In the genomic region with DNA sequence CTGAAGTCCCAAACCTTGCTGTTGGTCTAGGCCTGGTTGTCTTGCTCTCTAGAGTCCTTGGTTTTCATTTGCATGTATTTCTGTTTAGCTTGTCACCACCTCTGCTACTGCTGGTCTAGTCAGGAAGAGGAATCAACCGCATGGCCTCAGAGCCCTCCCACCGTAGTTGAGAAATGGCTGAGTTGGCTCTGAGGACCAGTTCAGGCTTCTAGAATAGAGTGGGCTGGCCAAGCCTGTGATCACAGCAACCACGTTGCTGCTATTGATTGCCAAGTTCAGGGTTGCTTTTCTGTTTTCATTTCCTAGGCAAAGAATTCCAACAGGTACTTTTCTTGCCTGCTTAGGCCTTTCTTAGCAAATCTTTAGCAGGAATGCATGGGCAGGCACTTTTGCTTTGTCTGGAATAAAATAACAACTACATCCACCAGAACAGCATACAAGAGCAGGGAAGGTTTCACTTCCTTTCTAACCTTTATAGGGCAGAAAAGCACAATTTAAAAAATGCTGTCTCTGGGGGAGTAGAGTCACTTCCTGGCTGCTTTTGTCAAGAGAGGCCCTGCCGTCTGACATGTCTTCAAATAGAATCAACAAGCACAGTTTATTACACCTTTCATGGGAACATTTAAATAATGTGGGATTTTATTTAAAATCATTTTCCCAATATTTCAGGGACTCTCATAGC, we compare ENCODE assay signal across 9 mouse cellular contexts. TPM values are rescaled to one million over a fixed set of nuclear protein-coding genes. Genes with fewer than 3 reads are reported as not detected.
DNase-seq lines count a peak whose midpoint lies in the region; ATAC-seq lines count a peak whose summit lies in the region.
"Had no signal": no experiment of that assay in that cellular context is flagged by ENCODE, and none has a peak within 500 bp of the region (broad histone marks: within the 10 kb centered on the region; RNA-seq: fewer than 3 reads in every experiment).

No protein-coding gene starts in this region.

- no peaks in the 10 kb centered on the region for H3K4me1 ChIP-seq in heart, embryonic 12.5 days (replicated peaks)
- no peaks in the 10 kb centered on the region for H3K4me1 ChIP-seq in hindbrain, embryonic 12.5 days
- H3K4me1 ChIP-seq in forebrain, embryonic 14.5 days (ENCODE audit: control insufficient read depth, insufficient read depth, low read length) = no peaks in the 10 kb centered on the region
- H3K4me1 ChIP-seq in limb, embryonic 10.5 days = no peaks in the 10 kb centered on the region
- H3K4me1 ChIP-seq: midbrain, embryonic 12.5 days had no signal

- H3K4me3 ChIP-seq in heart, embryonic 12.5 days = no peak overlapping the region
- H3K4me3 ChIP-seq in hindbrain, embryonic 12.5 days = no peak overlapping the region
- no peak overlapping the region for H3K4me3 ChIP-seq in forebrain, embryonic 14.5 days (ENCODE audit: low read depth, low read length)
- no peak overlapping the region for H3K4me3 ChIP-seq in limb, embryonic 10.5 days
- H3K4me3 ChIP-seq: midbrain, embryonic 12.5 days had no signal

- H3K36me3 ChIP-seq in heart, embryonic 12.5 days = no peaks in the 10 kb centered on the region
- no peaks in the 10 kb centered on the region for H3K36me3 ChIP-seq in hindbrain, embryonic 12.5 days
- no peaks in the 10 kb centered on the region for H3K36me3 ChIP-seq in forebrain, embryonic 14.5 days (ENCODE audit: control insufficient read depth, insufficient read depth, low read length)
- no peaks in the 10 kb centered on the region for H3K36me3 ChIP-seq in limb, embryonic 10.5 days
- H3K36me3 ChIP-seq: midbrain, embryonic 12.5 days had no signal

- peak overlapping the region; percentile 86 for H3K27ac ChIP-seq in heart, embryonic 12.5 days (ENCODE audit: poor library complexity, severe bottlenecking)
- H3K27ac ChIP-seq in hindbrain, embryonic 12.5 days = no peak overlapping the region
- no peak overlapping the region for H3K27ac ChIP-seq in forebrain, embryonic 14.5 days (ENCODE audit: low read depth, low read length)
- no peak overlapping the region for H3K27ac ChIP-seq in limb, embryonic 10.5 days
- H3K27ac ChIP-seq: midbrain, embryonic 12.5 days had no signal

- 40% methylated on average over 4 of the region's 4 CpGs for WGBS in heart, embryonic 12.5 days
- WGBS in hindbrain, embryonic 12.5 days = 73% methylated on average over 4 of the region's 4 CpGs
- 76% methylated on average over 4 of the region's 4 CpGs for WGBS in forebrain, embryonic 14.5 days
- whole genome bisulfite sequencing in limb, embryonic 10.5 days = 75% methylated on average over 4 of the region's 4 CpGs

- no peak overlapping the region for H3K9ac ChIP-seq in heart, embryonic 12.5 days
- no peak overlapping the region for H3K9ac ChIP-seq in hindbrain, embryonic 12.5 days
- H3K9ac ChIP-seq in forebrain, embryonic 14.5 days (ENCODE audit: low read length) = no peak overlapping the region
- H3K9ac ChIP-seq: midbrain, embryonic 12.5 days had no signal

- DNase-seq in 416B (ENCODE audit: low read depth) (peak; percentile 59), A20 (ENCODE audit: low read depth, low spot score) (peak; percentile 75)
- DNase-seq in forebrain, embryonic 14.5 days (ENCODE audit: low spot score) = no peak
- DNase-seq in limb, embryonic 10.5 days (ENCODE audit: low spot score) = no peak
- DNase-seq: gastrocnemius, postnatal 36 days had no signal

- no peak for ATAC-seq in heart, embryonic 12.5 days (ENCODE audit: insufficient number of reproducible peaks, low FRiP score)
- peak; percentile 82 for ATAC-seq in monocyte, adult 5-6 weeks (replicated peaks; ENCODE audit: insufficient number of reproducible peaks, low FRiP score, low TSS enrichment, poor library complexity, severe bottlenecking)
- ATAC-seq in hindbrain, embryonic 12.5 days (ENCODE audit: low FRiP score) = no peak
- ATAC-seq in forebrain, embryonic 14.5 days = no peak

- H3K9me3 ChIP-seq in heart, embryonic 12.5 days (replicated peaks) = no peaks in the 10 kb centered on the region
- H3K9me3 ChIP-seq in hindbrain, embryonic 12.5 days (replicated peaks) = no peaks in the 10 kb centered on the region
- no peaks in the 10 kb centered on the region for H3K9me3 ChIP-seq in forebrain, embryonic 14.5 days (replicated peaks; ENCODE audit: control insufficient read depth, low read length)
- no peaks in the 10 kb centered on the region for H3K9me3 ChIP-seq in limb, embryonic 10.5 days (replicated peaks)
- H3K9me3 ChIP-seq: midbrain, embryonic 12.5 days had no signal

- no peaks in the 10 kb centered on the region for H3K27me3 ChIP-seq in heart, embryonic 12.5 days (replicated peaks)
- peaks cover 18% of the 10 kb centered on the region for H3K27me3 ChIP-seq in hindbrain, embryonic 12.5 days
- H3K27me3 ChIP-seq in forebrain, embryonic 14.5 days (replicated peaks; ENCODE audit: control insufficient read depth, insufficient read depth, low read length) = no peaks in the 10 kb centered on the region
- peaks cover 100% of the 10 kb centered on the region for H3K27me3 ChIP-seq in limb, embryonic 10.5 days (ENCODE audit: low read depth, poor library complexity, severe bottlenecking)

- no peak overlapping the region for H3K4me2 ChIP-seq in heart, embryonic 12.5 days
- no peak overlapping the region for H3K4me2 ChIP-seq in hindbrain, embryonic 12.5 days (replicated peaks)
- no peak overlapping the region for H3K4me2 ChIP-seq in forebrain, embryonic 14.5 days (ENCODE audit: low read length)
- H3K4me2 ChIP-seq: midbrain, embryonic 12.5 days had no signal

RNA-seq across cellular contexts. Expression of a gene that starts 29.0 kb away (rescaled TPM):
- 3,404 and 3,505 TPM in 2 replicates for polyA plus RNA-seq in heart, embryonic 12.5 days (2016; fragmentation: Nextera tagmentation; extraction: Ambion mirVana)
- 8,846 to 11,803 TPM (median 11,494 TPM) in 3 replicates for total RNA-seq in monocyte, adult 5-6 weeks (2017)
- polyA plus RNA-seq in hindbrain, embryonic 12.5 days (2016; fragmentation: Nextera tagmentation; extraction: Ambion mirVana) = 5,703 and 6,080 TPM in 2 replicates
- 7,141 and 7,206 TPM in 2 replicates for polyA plus RNA-seq in forebrain, embryonic 14.5 days (2014; fragmentation: Nextera tagmentation; extraction: Ambion mirVana)
- 920 and 943 TPM in 2 replicates for polyA plus RNA-seq in limb, embryonic 10.5 days (2016; fragmentation: Nextera tagmentation; extraction: Ambion mirVana)

Comparison
In these comparisons a context has a peak if more than half of its experiments do, and no peak if none do; other contexts are left out.
1. DNase-seq: peak in 416B (single experiment) and A20 (single experiment); none in forebrain, embryonic 14.5 days (single experiment) and limb, embryonic 10.5 days (single experiment).